Mouse (Mus musculus) Muller cell, postnatal 12 days (primary cell): ENCODE measurements around the gene Herpud2.
"Not testable (repeated sequence)": the region's sequence is repeated elsewhere in the genome, so short reads cannot be mapped to it uniquely, and the experiment has no call there.

Experiments
- DNase-seq: peaks from one replicate; pipeline ENCODE4 v3.0.0-alpha.2; 2015; ENCODE audit errors: inconsistent ontology term

Herpud2 gene

DNA sequence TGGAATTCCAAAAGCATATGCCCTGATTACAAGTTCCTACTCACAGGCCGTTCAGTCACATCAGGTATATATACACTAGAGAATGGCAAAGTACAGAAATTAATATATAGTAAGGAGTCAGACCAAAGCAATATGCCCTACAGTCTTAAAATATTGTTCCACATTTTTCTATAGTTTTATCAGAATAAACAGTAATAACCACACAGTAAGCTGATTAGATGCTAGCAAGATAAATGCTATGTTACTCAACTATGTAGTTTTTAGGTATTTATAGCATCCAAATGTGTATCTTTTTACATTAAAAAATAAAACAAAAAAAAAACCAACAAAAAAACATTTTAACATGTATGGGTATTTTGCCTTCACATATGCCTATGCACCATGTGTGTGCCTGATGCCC is 5.7 kb downstream of the Herpud2 start:
- DNase-seq = no peak

DNA sequence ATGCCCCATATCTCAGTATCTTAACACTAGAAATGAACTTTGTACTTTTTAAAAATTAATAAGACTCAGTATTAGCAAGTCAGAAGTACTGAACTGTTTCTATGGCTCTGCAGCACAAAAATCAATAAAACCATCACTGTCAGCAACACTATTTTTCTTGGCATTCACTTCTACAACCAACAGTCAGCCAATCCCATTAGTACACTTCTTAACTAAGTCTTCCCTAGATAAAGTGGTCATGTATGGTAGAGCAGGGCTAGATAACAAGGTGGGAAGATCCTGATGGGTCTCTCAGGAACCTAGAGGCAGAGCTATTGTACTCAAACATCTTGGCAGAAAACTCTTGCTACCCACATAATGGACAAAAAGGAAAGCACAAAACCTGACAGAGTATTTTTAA is 7.7 kb downstream of the Herpud2 start:
- no peak for DNase-seq

DNA sequence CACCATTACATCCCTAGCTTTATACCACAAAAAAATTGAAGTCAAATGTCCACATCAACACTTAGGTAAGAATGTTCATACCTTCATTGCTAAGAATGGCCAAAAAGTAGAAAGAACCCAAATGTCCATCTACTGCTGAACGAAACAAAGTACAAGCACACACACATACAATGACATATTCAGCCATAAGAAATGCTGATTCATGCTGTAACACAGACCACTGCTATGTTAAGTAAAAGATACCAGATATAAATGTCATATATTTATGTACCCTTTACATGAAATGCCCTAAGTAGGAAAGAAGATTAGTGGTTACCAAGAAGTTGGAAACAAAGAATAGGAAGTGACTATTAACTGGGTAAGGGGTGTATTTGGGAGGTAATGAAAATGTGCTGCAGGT is 8.6 kb downstream of the Herpud2 start:
- no peak for DNase-seq

DNA sequence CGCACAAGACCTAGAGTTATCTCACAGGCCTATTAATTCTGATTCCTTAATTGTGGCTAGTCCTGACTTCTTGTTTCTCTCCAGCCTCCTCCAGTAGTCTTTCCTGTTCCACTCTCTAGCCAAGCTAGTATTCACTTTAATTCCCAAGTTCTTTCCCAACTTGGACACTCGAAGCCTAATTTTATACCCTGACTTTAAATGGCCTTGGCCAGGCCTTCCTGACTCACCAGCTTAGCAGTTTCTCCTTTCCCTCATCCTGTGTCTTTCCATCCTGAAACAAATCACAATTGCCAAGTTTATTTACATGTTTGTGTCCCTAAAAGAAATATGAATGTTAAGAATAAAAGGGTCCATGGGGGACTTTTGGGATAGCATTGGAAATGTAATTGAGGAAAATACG is 9.6 kb downstream of the Herpud2 start:
- DNase-seq = no peak

DNA sequence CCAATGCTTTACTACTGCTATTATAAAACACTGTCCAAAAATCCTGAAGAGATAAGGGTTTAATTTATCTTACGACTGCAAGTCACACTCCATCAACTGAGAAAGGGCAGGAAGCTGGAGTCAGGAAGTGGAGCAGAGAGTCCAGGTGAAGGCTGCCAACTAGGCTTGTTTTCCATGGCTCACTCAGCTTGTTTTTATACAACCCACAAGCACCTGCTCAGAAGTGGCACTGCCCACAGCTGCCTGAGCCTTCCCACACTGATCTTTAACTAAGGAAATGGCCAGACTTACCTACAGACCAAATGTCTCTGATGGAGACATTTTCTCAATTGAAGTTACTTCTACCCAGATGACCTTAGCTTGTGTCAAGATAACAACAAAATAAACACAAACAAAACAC is 11.3 kb downstream of the Herpud2 start:
- no peak for DNase-seq

DNA sequence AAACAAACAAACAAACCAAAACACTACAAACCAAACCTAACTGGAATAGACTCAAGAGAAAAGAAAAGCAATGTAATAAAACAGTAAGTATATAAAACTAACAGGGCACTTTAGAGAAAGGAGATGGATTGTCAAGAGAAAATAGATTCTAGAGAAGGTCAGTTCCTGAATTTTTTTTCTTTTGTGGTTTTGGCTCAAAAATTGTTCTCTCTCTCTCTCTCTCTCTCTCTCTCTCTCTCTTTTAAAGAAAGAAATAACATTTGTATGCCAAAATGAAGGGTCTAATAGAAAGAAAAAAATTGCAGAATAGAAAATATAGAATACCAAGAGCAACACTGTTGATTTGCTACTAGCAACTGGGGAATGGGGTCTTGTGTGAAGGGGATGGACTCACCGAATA is 12.7 kb downstream of the Herpud2 start:
- DNase-seq = no peak

DNA sequence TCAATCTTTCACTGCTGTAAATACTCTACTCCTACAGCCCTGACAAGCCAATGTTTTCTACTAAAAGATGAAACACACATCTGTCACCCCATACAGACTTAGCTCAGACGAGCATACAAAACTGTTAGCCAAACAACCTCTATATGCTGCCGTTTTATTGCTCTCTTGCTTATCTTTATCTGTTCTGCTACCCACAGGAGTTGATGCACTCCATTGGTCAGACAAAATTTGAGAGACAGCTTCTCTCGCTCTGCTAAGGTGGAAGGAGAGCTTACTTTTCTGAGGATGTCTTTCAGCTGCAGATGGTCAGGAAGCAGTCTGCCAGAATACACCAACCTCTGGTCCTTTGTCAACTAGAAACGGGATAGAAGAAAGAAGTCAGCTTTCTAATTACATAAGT is 18.7 kb downstream of the Herpud2 start:
- no peak for DNase-seq

DNA sequence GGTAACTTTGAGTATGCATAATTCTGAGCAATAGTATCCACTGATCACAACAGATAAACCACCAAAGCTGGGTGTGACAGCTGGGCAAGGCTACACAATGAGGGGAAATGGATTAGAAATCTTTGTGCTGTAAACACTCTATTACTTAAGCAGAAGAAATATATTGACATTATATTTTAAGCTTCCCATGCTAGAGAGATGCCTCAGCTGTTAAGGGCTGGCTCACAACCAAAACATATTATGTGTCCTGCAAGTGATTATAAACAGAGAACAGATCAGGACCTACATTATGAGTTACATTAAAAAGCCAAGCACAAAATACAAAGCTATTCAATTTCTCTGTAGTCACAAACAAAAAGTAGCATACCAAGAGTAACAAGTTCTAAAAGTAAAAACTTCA is 19.4 kb downstream of the Herpud2 start:
- no peak for DNase-seq

DNA sequence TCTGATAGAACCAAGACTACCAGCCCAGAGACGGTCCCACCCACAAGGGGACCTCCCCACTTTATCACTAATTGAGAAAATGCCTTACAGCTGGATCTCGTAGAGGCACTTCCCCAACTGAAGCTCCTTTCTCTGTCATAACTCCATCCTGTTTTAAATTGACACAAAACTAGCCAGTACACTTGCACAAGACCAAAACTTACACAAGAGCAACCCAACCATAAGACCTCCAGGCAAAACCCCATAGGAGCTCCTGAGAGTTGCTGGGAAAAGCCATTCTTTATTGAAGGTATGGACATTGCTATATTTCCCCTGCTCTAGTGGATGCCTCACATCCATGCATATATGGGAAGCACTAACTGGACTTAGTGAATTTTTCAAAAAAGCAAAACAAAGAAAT is 27.6 kb downstream of the Herpud2 start:
- DNase-seq = no peak

DNA sequence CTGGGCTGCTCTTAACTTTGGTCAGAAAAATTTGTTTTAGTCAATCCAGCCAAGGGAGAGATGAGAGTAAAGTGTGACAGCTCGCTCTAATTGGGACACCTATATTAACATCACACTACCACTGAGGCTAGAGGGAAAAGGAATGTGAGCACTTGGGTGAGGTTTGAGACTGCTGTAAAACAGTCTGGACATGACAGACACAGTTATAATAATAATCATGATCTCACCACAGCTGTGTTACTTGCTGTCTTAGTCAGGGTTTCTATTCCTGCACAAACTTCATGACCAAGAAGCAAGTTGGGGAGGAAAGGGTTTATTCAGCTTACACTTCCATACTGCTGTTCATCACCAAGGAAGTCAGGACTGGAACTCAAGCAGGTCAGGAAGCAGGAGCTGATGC is 28.0 kb downstream of the Herpud2 start:
- DNase-seq = not testable (repeated sequence)

DNA sequence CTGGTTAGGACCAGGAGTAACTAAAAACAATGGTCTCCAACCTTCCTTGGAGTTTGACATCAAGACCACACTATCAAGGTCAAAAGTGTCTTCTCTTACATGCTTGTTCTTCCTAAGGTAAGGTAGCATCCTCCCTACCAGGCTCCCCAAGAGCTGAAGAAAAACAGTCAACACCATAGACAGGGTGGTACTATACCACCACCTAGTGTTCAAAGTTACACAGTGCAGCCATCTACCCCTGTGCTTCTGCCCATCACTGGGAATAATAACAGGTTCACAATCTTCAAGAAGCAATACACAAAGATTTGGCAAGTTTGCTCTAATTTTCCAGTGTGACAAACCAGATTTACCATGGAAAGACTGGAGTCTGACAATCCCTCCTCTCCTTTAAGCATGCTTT is 47.0 kb downstream of the Herpud2 start:
- DNase-seq = no peak

DNA sequence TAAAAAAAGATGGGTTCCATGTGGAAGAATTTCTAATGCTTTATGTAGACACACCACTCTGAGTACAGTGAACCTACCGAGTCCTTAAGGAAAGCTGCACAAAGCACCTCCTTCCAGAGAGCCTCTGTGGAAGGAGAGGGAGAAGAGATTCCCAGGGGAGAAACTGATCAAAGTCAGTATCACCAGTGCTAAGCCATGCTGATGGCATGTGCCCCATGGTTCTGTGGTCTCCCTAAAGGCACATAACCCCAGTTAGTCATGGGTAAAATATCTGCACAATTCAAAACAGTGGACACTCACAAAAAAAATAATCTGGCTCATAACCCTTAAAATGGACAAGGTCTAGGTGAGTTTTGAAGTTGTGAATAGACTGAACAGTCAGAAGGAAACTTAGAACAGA is 48.7 kb downstream of the Herpud2 start:
- no peak for DNase-seq

DNA sequence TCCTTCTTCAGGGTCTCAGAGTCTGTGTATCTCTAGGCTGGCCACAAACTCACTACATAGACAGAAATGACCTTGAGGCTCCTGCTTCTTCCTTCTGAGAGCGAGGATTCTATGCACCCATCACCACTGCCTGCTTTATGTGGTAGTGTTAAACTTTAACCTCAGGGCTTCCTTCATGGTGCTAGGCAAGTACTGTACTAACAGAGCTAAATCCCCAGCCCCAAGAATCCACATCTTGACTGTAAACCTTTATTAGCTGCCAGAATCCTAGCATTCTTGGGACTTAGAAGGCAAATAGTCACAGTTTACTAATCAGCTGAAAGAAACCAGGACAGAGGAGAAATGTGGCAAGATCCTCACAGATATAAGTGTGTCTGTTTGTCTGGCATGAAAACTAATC is 60.8 kb downstream of the Herpud2 start:
- peak; percentile 22 for DNase-seq

DNA sequence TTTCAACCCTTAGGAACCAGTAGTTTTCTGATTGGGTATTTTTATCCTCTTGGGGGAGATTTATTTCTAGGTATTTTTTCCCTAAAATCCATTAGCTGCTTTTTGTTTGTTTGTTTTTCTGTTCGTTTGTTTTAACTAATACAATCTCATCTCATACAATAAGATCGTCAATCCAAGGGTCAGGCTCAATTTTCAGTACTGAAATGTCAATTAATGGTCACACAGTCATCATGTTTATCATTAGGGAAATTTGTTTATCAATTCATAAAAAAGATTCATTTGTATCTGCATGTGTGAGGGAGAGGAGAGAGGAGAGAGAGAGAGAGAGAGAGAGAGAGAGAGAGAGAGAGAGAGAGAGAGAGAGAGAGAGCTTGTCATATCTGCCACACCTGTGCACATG is 62.5 kb downstream of the Herpud2 start, which contains the start of gene Gm10181:
TSS of gene Gm10181 (plus strand) at position 301 of the 400 bp plus-strand sequence.
- DNase-seq = no peak

DNA sequence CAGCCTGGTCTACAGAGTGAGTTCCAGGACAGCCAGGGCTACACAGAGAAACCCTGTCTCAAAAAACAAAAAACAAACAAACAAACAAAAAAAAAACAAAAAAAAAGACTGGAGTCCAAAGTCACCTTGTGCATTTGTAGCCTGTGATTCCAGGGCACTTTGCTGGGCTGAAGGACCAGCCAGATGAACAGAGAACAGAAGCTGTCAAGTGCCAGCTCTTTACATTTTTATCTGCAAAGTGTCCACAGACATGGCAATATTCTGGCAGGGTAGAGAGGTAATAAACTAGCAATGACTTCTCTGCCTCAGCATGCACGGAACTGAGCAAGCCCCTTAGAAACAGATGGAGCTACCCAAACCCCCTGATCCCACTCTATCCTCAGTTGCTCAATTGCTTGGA is 75.1 kb downstream of the Herpud2 start:
- no peak for DNase-seq

DNA sequence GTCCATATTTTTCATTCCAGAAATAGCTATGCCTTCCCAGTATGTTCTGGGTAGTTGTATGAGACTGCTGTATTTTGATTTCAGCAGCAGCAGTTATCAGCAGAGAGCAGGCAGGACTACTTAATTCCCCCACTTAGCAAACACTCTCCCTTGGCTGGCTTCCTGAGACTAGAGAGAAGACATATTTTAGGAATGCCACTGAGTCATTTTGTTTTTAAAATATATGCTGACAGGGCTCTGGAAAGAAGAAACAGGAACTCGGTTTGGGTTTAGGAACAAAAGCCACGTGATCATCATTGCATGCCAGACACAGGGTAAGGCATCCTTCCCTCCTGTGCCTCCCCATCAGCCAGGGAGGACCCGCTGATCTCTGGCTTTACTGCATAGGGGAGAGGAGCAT is 75.6 kb downstream of the Herpud2 start:
- peak; percentile 22 for DNase-seq

DNA sequence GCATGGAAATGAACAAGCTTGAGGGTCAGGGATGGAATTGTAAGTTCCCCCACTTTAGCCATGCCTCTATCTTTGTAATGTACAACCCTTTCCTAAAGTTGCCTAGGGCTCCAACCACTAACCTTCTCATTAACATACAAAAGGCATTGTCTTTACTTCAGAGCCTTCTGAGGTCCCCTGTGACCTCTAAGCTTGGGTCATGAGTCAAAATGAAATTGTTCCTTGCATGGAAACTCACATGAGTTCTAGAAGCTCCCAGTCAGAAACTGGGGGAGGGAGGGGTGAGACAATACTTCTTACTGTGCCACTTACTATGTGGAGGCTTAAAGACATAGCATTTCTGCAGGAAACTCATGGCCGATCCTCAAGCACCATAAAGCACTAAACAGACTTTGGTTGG is 79.0 kb downstream of the Herpud2 start:
- DNase-seq = no peak

DNA sequence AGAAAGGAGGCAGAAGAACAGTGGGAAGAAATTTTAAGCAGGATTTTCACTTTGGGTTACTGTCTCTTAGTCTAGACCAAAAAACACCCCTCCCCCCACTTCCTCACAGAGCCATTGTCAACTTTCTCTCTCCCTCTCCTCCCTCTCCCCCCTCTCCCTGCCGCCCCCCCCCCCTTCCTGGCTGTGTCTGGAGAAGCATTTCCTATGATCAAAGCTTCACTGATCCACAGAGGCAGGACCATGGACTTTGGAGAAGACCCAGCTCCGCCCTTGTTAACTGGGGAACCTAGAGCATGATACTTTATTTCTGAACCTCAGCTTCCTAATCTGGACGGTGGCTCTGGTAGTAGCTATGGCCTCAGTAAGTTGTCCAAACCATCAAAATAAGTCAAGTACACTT is 92.9 kb downstream of the Herpud2 start:
- no peak for DNase-seq
